Mouse (Mus musculus): ENCODE data around the gene Synpr. TPM values are rescaled to one million over a fixed set of nuclear protein-coding genes. Genes with fewer than 3 reads are reported as not detected.
"Not testable (repeated sequence)": the region's sequence is repeated elsewhere in the genome, so short reads cannot be mapped to it uniquely, and the experiment has no call there.

Gene Synpr
- 0.36 TPM in 1 of 2 replicates, not detected in the other for polyA plus RNA-seq (2011; ENCODE audit: insufficient read depth, insufficient read length, low read depth, missing spikeins)

- Histone ChIP-seq H3K4me1 (ENCODE audit: control insufficient read depth, insufficient read depth, low read length) (no peaks in the 10 kb centered on the region), H3K9me3 (replicated peaks; ENCODE audit: control insufficient read depth, insufficient read depth, low read length, poor library complexity, severe bottlenecking) (no peaks in the 10 kb centered on the region), H3K27me3 (ENCODE audit: control insufficient read depth, insufficient read depth, low read length, poor library complexity, severe bottlenecking) (peaks cover 1% of the 10 kb centered on the region; the same call in 1 of the 2 replicates), H3K9ac (ENCODE audit: low read depth, poor library complexity, severe bottlenecking) (no peak within 1 kb of the TSS), H3K27ac (ENCODE audit: insufficient read depth, low read length) (no peak within 1 kb of the TSS), H3K36me3 (ENCODE audit: control insufficient read depth, insufficient read depth, low read length, poor library complexity, severe bottlenecking) (no peaks in the 10 kb centered on the region), H3K4me3 (ENCODE audit: low read depth, low read length) (peak within 1 kb of the TSS; percentile 48)
- TF ChIP-seq CTCF (IDR thresholded peaks at IDR 0.05; ENCODE audit: low read depth, low read length) (no peak), EP300 (IDR thresholded peaks at IDR 0.05; ENCODE audit: insufficient read depth, low read depth, low read length) (no peak), POLR2A (IDR thresholded peaks at IDR 0.05; ENCODE audit: insufficient read depth, low read length) (no peak)
Measured at GRCm38 (mm10) chr14:13284091-13284844, at the start of gene Synpr. TSS of gene Synpr (plus strand) at chr14:13284780.

GRCm38 (mm10) chr14:13236929-13237328 is 47.7 kb upstream of the Synpr start:
- no peaks in the 10 kb centered on the region for H3K27me3 ChIP-seq (ENCODE audit: control insufficient read depth, insufficient read depth, low read length, poor library complexity, severe bottlenecking)
- H3K9ac ChIP-seq (ENCODE audit: low read depth, poor library complexity, severe bottlenecking) = no peak overlapping the region
- no peaks in the 10 kb centered on the region for H3K4me1 ChIP-seq (ENCODE audit: control insufficient read depth, insufficient read depth, low read length)
- H3K27ac ChIP-seq (ENCODE audit: insufficient read depth, low read length) = no peak overlapping the region
- H3K36me3 ChIP-seq (ENCODE audit: control insufficient read depth, insufficient read depth, low read length, poor library complexity, severe bottlenecking) = no peaks in the 10 kb centered on the region
- H3K4me3 ChIP-seq (ENCODE audit: low read depth, low read length) = no peak overlapping the region
- H3K9me3 ChIP-seq (replicated peaks; ENCODE audit: control insufficient read depth, insufficient read depth, low read length, poor library complexity, severe bottlenecking) = no peaks in the 10 kb centered on the region
- no peak for TF ChIP-seq EP300 (IDR thresholded peaks at IDR 0.05; ENCODE audit: insufficient read depth, low read depth, low read length)
- no peak for TF ChIP-seq CTCF (IDR thresholded peaks at IDR 0.05; ENCODE audit: low read depth, low read length)
- no peak for TF ChIP-seq POLR2A (IDR thresholded peaks at IDR 0.05; ENCODE audit: insufficient read depth, low read length)

GRCm38 (mm10) chr14:13247431-13247830 is 37.1 kb upstream of the Synpr start:
- Histone ChIP-seq H3K4me1 (ENCODE audit: control insufficient read depth, insufficient read depth, low read length) (no peaks in the 10 kb centered on the region), H3K9me3 (replicated peaks; ENCODE audit: control insufficient read depth, insufficient read depth, low read length, poor library complexity, severe bottlenecking) (no peaks in the 10 kb centered on the region), H3K36me3 (ENCODE audit: control insufficient read depth, insufficient read depth, low read length, poor library complexity, severe bottlenecking) (no peaks in the 10 kb centered on the region), H3K4me3 (ENCODE audit: low read depth, low read length) (no peak overlapping the region), H3K9ac (ENCODE audit: low read depth, poor library complexity, severe bottlenecking) (no peak overlapping the region), H3K27ac (ENCODE audit: insufficient read depth, low read length) (no peak overlapping the region), H3K27me3 (ENCODE audit: control insufficient read depth, insufficient read depth, low read length, poor library complexity, severe bottlenecking) (no peaks in the 10 kb centered on the region)
- TF ChIP-seq POLR2A (IDR thresholded peaks at IDR 0.05; ENCODE audit: insufficient read depth, low read length) (no peak), CTCF (IDR thresholded peaks at IDR 0.05; ENCODE audit: low read depth, low read length) (no peak), EP300 (IDR thresholded peaks at IDR 0.05; ENCODE audit: insufficient read depth, low read depth, low read length) (no peak)

- no peaks in the 10 kb centered on the region for H3K4me1 ChIP-seq (ENCODE audit: control insufficient read depth, insufficient read depth, low read length)
Measured at GRCm38 (mm10) chr14:13249361-13249760, 35.2 kb upstream of the Synpr start.

GRCm38 (mm10) chr14:13252594-13252993 is 32.0 kb upstream of the Synpr start:
- H3K9me3 ChIP-seq (replicated peaks; ENCODE audit: control insufficient read depth, insufficient read depth, low read length, poor library complexity, severe bottlenecking) = no peaks in the 10 kb centered on the region; the same call in 1 of the 2 replicates
- no peaks in the 10 kb centered on the region for H3K27me3 ChIP-seq (ENCODE audit: control insufficient read depth, insufficient read depth, low read length, poor library complexity, severe bottlenecking)
- H3K36me3 ChIP-seq (ENCODE audit: control insufficient read depth, insufficient read depth, low read length, poor library complexity, severe bottlenecking) = no peaks in the 10 kb centered on the region
- H3K4me3 ChIP-seq (ENCODE audit: low read depth, low read length) = no peak overlapping the region
- no peak overlapping the region for H3K27ac ChIP-seq (ENCODE audit: insufficient read depth, low read length)
- no peak overlapping the region for H3K9ac ChIP-seq (ENCODE audit: low read depth, poor library complexity, severe bottlenecking)
- TF ChIP-seq POLR2A (IDR thresholded peaks at IDR 0.05; ENCODE audit: insufficient read depth, low read length) (no peak), EP300 (IDR thresholded peaks at IDR 0.05; ENCODE audit: insufficient read depth, low read depth, low read length) (no peak), CTCF (IDR thresholded peaks at IDR 0.05; ENCODE audit: low read depth, low read length) (no peak)
- no peaks in the 10 kb centered on the region for H3K4me1 ChIP-seq (ENCODE audit: control insufficient read depth, insufficient read depth, low read length)

More at GRCm38 (mm10) chr14:13249361-13249760, 35.2 kb upstream of the Synpr start:
- no peak overlapping the region for H3K9ac ChIP-seq (ENCODE audit: low read depth, poor library complexity, severe bottlenecking)
- H3K4me3 ChIP-seq (ENCODE audit: low read depth, low read length) = no peak overlapping the region
- TF ChIP-seq CTCF (IDR thresholded peaks at IDR 0.05; ENCODE audit: low read depth, low read length) = no peak
- TF ChIP-seq EP300 (IDR thresholded peaks at IDR 0.05; ENCODE audit: insufficient read depth, low read depth, low read length) = no peak
- no peak for TF ChIP-seq POLR2A (IDR thresholded peaks at IDR 0.05; ENCODE audit: insufficient read depth, low read length)
- no peaks in the 10 kb centered on the region for H3K36me3 ChIP-seq (ENCODE audit: control insufficient read depth, insufficient read depth, low read length, poor library complexity, severe bottlenecking)
- H3K27ac ChIP-seq (ENCODE audit: insufficient read depth, low read length) = no peak overlapping the region
- no peaks in the 10 kb centered on the region for H3K27me3 ChIP-seq (ENCODE audit: control insufficient read depth, insufficient read depth, low read length, poor library complexity, severe bottlenecking)
- no peaks in the 10 kb centered on the region for H3K9me3 ChIP-seq (replicated peaks; ENCODE audit: control insufficient read depth, insufficient read depth, low read length, poor library complexity, severe bottlenecking)

- not testable (repeated sequence) for H3K4me1 ChIP-seq (ENCODE audit: control insufficient read depth, insufficient read depth, low read length); H3K27me3 ChIP-seq (ENCODE audit: control insufficient read depth, insufficient read depth, low read length, poor library complexity, severe bottlenecking); H3K9ac ChIP-seq (ENCODE audit: low read depth, poor library complexity, severe bottlenecking); H3K36me3 ChIP-seq (ENCODE audit: control insufficient read depth, insufficient read depth, low read length, poor library complexity, severe bottlenecking); H3K4me3 ChIP-seq (ENCODE audit: low read depth, low read length); H3K9me3 ChIP-seq (replicated peaks; ENCODE audit: control insufficient read depth, insufficient read depth, low read length, poor library complexity, severe bottlenecking); H3K27ac ChIP-seq (ENCODE audit: insufficient read depth, low read length)
Measured at GRCm38 (mm10) chr14:13254741-13255140, 29.8 kb upstream of the Synpr start.
